Mouse (Mus musculus) hindbrain, embryonic 15.5 days (tissue): Measurements from ENCODE around the gene Gga1. TPM values are rescaled to one million over a fixed set of nuclear protein-coding genes. Genes with fewer than 3 reads are reported as not detected.
A peak's percentile ranks its signal among the peaks of the same experiment; 100 is the strongest.
"Not testable (repeated sequence)": the region's sequence is repeated elsewhere in the genome, so short reads cannot be mapped to it uniquely, and the experiment has no call there.

ENCODE experiments used
- ATAC-seq: fragments of 200-750 bp; cut with Nextera tagmentation; 2 replicates; pipeline ENCODE4 v1.8.0; 2017; ENCODE audit warnings: low read depth, moderate number of reproducible peaks, moderate TSS enrichment; ENCODE audit not compliant: low FRiP score
- H3K27ac ChIP-seq: fragments of 300-500 bp; sonication (generic); replicated peaks from 2 replicates; pipeline ENCODE4 v1.5.1; 2015; ENCODE audit warnings: mild to moderate bottlenecking, inconsistent platforms
- H3K27me3 ChIP-seq: fragments of 300-500 bp; sonication (generic); 2 replicates; pipeline ENCODE4 v1.6.1; 2015; ENCODE audit warnings: control low read depth, inconsistent platforms
- H3K36me3 ChIP-seq: fragments of 300-500 bp; sonication (generic); 2 replicates; pipeline ENCODE4 v1.6.1; 2015; ENCODE audit warnings: control low read depth, inconsistent platforms
- H3K4me1 ChIP-seq: fragments of 300-500 bp; sonication (generic); replicated peaks from 2 replicates; pipeline ENCODE4 v1.6.1; 2015; ENCODE audit warnings: control low read depth, inconsistent platforms
- H3K4me2 ChIP-seq: fragments of 300-500 bp; sonication (generic); 2 replicates; pipeline ENCODE4 v1.6.1; 2015; ENCODE audit warnings: moderate library complexity, mild to moderate bottlenecking, inconsistent platforms
- H3K4me3 ChIP-seq: fragments of 300-500 bp; sonication (generic); 2 replicates; pipeline ENCODE4 v1.5.1; 2015; ENCODE audit warnings: mild to moderate bottlenecking, inconsistent platforms
- H3K9ac ChIP-seq: fragments of 300-500 bp; sonication (generic); 2 replicates; pipeline ENCODE4 v1.6.1; 2015; ENCODE audit warnings: inconsistent platforms
- H3K9me3 ChIP-seq: fragments of 300-500 bp; sonication (generic); 2 replicates; pipeline ENCODE4 v1.6.1; 2016; ENCODE audit warnings: control low read depth, inconsistent platforms
- WGBS: fragments of 180-500 bp; shearing (Covaris S2); methylation state at CpG from one replicate; pipeline ENCODE4 v1.1.7; 2015; 5-methylcytosine and 5-hydroxymethylcytosine counted together
- polyA plus RNA-seq: library from polyadenylated mRNA; unstranded; fragments of >200 nt; fragmentation: Nextera tagmentation; extraction: Ambion mirVana; gene quantifications from 2 replicates; pipeline ENCODE4 v1.2.1, GENCODE M21; 2015

Gga1 gene
- polyA plus RNA-seq, 1 experiment from 2014 or later: 51.9 TPM

GRCm38 (mm10) chr15:78839744-78840143, 37.2 kb upstream of the Gga1 start:
- no peak overlapping the region for H3K4me2 ChIP-seq
- H3K27ac ChIP-seq: 0 out of 2 replicates have a peak overlapping the region, but pooled peaks have one; percentile 10
- no peaks in the 10 kb centered on the region for H3K36me3 ChIP-seq
- WGBS: 4% methylated on average over 2 of the region's 2 CpGs
- no peak overlapping the region for H3K9ac ChIP-seq
- no peak overlapping the region for H3K4me3 ChIP-seq
- peaks cover 56% of the 10 kb centered on the region for H3K4me1 ChIP-seq
- no peaks in the 10 kb centered on the region for H3K9me3 ChIP-seq
- H3K27me3 ChIP-seq: peaks cover 20% of the 10 kb centered on the region
- ATAC-seq: no peak

DNA sequence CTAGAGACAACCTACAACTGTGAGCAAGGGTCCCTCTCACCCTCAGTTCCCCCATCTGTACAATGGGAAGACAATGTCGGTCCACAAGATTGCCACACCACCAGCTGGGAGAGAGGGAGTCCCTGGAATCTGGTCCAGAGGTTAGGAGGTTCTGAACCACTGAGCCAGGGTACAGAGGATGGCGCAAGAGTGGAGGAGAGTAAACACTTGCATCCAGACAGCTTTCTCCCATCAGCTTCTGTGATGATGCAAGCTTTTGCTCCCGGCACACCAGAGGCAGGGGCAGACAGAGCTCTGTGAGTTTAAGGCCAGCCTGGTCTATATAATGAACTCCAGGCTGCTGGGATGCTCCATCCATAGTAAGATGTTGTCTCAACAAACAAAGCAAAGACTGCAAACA, 36.7 kb upstream of the Gga1 start:
- WGBS: 46% methylated on average over 3 of the region's 3 CpGs
- no peaks in the 10 kb centered on the region for H3K9me3 ChIP-seq
- peaks cover 56% of the 10 kb centered on the region for H3K4me1 ChIP-seq
- H3K27ac ChIP-seq: 0 out of 2 replicates have a peak overlapping the region, but pooled peaks have one; percentile 10
- H3K4me2 ChIP-seq: no peak overlapping the region
- no peak overlapping the region for H3K4me3 ChIP-seq
- H3K9ac ChIP-seq: no peak overlapping the region
- no peaks in the 10 kb centered on the region for H3K36me3 ChIP-seq
- peaks cover 22% of the 10 kb centered on the region for H3K27me3 ChIP-seq
- ATAC-seq: no peak

DNA sequence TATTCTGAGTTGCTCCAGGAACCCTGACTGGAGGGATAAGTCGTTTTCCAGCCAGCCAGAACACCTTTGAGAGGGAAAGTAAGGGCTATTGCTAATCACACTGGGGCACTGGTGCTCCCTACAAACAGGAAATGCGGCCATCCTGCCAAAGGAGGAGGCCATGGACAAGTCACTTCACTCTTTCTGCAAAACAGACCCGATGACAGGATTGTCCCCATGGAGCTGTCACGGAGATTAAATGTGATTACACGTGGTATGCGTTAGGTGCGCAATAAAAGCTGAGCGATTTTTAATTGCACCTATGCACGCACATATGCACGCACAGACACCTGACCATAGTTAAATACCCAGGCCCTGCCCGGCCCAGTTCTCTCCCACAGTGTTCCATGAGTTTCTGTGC, 36.2 kb upstream of the Gga1 start:
- no peak overlapping the region for H3K9ac ChIP-seq
- no peaks in the 10 kb centered on the region for H3K36me3 ChIP-seq
- no peak for ATAC-seq
- WGBS: 38% methylated on average over 11 of the region's 11 CpGs
- peaks cover 56% of the 10 kb centered on the region for H3K4me1 ChIP-seq
- H3K4me2 ChIP-seq: no peak overlapping the region
- H3K9me3 ChIP-seq: no peaks in the 10 kb centered on the region
- no peak overlapping the region for H3K27ac ChIP-seq
- peaks cover 22% of the 10 kb centered on the region for H3K27me3 ChIP-seq
- no peak overlapping the region for H3K4me3 ChIP-seq

DNA sequence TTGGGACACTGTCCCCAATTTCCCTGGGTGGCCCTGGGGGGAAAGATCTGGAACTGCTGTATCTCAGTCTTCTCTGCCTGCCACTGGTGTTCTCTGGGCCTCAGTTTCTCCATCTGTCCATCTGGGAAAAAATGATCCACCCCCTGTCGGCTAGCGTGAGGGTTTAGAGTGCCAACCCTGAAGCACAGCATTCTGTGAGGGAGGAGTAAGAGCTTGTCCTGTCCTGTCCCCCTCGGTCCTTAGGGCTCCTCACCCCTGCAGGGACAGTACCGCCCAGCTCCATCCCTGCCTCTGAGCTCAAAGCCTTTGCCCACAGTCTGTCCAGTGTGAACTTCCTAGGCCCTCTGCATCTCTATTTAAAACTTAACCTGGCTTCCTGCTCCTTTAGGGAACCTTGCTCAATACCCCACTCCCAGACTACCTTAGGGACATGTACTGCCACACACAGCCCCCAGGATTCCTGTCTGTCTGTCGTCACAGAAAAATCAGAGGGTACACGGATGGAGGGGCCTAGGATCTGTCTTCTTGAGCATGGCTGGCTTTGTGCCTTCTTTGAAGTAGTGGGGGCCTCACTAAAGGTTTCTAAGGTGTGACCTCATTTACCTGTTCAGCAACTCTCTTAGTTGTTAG, 35.7 kb upstream of the Gga1 start:
- Histone ChIP-seq H3K4me2 (no peak overlapping the region), H3K4me1 (peaks cover 57% of the 10 kb centered on the region), H3K36me3 (no peaks in the 10 kb centered on the region), H3K9ac (no peak overlapping the region), H3K27me3 (peaks cover 22% of the 10 kb centered on the region), H3K27ac (no peak overlapping the region), H3K9me3 (no peaks in the 10 kb centered on the region), H3K4me3 (no peak overlapping the region)
- WGBS: 56% methylated on average over 6 of the region's 6 CpGs
- ATAC-seq: no peak

GRCm38 (mm10) chr15:78842371-78843163, 34.4 kb upstream of the Gga1 start, which contains the start of gene Cdc42ep1:
TSS of gene Cdc42ep1 (plus strand) at chr15:78842624.
- Histone ChIP-seq H3K27ac (peak within 1 kb of the TSS; percentile 72), H3K36me3 (no peaks in the 10 kb centered on the region), H3K4me3 (peak within 1 kb of the TSS; percentile 47), H3K9me3 (no peaks in the 10 kb centered on the region), H3K27me3 (peaks cover 22% of the 10 kb centered on the region), H3K9ac (peak within 1 kb of the TSS; percentile 55), H3K4me1 (peaks cover 55% of the 10 kb centered on the region), H3K4me2 (peak within 1 kb of the TSS; percentile 72)
- WGBS: under 1% methylated on average over 63 of the region's 86 CpGs
- ATAC-seq: peak; percentile 63

- Histone ChIP-seq H3K27ac (0 out of 2 replicates have a peak overlapping the region, but pooled peaks have one; percentile 72), H3K9ac (0 out of 2 replicates have a peak overlapping the region, but pooled peaks have one; percentile 55), H3K4me2 (peak overlapping the region; percentile 72), H3K27me3 (peaks cover 22% of the 10 kb centered on the region), H3K9me3 (no peaks in the 10 kb centered on the region), H3K4me1 (peaks cover 55% of the 10 kb centered on the region), H3K4me3 (peak overlapping the region; percentile 47), H3K36me3 (no peaks in the 10 kb centered on the region)
- ATAC-seq: no peak
- WGBS: 43% methylated on average over 21 of the region's 21 CpGs
Observed at GRCm38 (mm10) chr15:78843581-78844469, 33.2 kb upstream of the Gga1 start.

GRCm38 (mm10) chr15:78844791-78845190, 32.2 kb upstream of the Gga1 start:
- no peak overlapping the region for H3K27ac ChIP-seq
- H3K4me1 ChIP-seq: peaks cover 48% of the 10 kb centered on the region
- no peaks in the 10 kb centered on the region for H3K9me3 ChIP-seq
- H3K27me3 ChIP-seq: peaks cover 22% of the 10 kb centered on the region
- H3K9ac ChIP-seq: 0 out of 2 replicates have a peak overlapping the region, but pooled peaks have one; percentile 3
- peak overlapping the region; percentile 72 for H3K4me2 ChIP-seq
- H3K36me3 ChIP-seq: no peaks in the 10 kb centered on the region
- 27% methylated on average over 9 of the region's 9 CpGs for WGBS
- H3K4me3 ChIP-seq: no peak overlapping the region
- no peak for ATAC-seq

GRCm38 (mm10) chr15:78845321-78845720, 31.7 kb upstream of the Gga1 start:
- Histone ChIP-seq H3K4me3 (no peak overlapping the region), H3K27me3 (peaks cover 22% of the 10 kb centered on the region), H3K36me3 (no peaks in the 10 kb centered on the region), H3K9me3 (no peaks in the 10 kb centered on the region), H3K27ac (0 out of 2 replicates have a peak overlapping the region, but pooled peaks have one; percentile 2), H3K9ac (no peak overlapping the region), H3K4me2 (peak overlapping the region; percentile 72), H3K4me1 (peaks cover 42% of the 10 kb centered on the region)
- 76% methylated on average over 11 of the region's 11 CpGs for WGBS
- no peak for ATAC-seq

DNA sequence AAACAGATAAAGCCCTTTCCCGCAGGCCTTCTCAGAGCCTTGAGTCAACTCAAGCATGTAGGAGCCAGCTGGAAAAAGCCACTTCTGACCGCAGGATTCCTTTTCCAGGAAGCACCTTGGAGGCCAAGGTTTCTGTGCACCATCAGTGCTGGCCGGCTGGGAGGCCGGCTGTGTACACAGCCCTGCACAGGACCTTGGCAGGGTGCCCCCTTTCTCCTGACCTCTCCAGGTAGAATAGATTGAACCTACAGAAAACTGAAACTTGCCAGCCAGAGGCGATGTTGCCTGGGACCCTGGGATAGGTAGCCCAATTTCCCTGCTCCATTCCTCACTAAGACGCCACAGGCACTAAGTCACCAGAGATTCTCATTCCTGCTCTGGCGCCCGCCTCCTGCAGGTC, 31.1 kb upstream of the Gga1 start:
- H3K4me1 ChIP-seq: peaks cover 37% of the 10 kb centered on the region
- ATAC-seq: no peak
- H3K27ac ChIP-seq: no peak overlapping the region
- H3K9me3 ChIP-seq: no peaks in the 10 kb centered on the region
- 81% methylated on average over 8 of the region's 8 CpGs for WGBS
- no peak overlapping the region for H3K9ac ChIP-seq
- peaks cover 22% of the 10 kb centered on the region for H3K27me3 ChIP-seq
- no peaks in the 10 kb centered on the region for H3K36me3 ChIP-seq
- H3K4me2 ChIP-seq: 0 out of 2 replicates have a peak overlapping the region, but pooled peaks have one; percentile 72
- no peak overlapping the region for H3K4me3 ChIP-seq

GRCm38 (mm10) chr15:78846352-78846751, 30.6 kb upstream of the Gga1 start:
- H3K9ac ChIP-seq: no peak overlapping the region
- no peak overlapping the region for H3K4me3 ChIP-seq
- no peaks in the 10 kb centered on the region for H3K9me3 ChIP-seq
- peaks cover 34% of the 10 kb centered on the region for H3K4me1 ChIP-seq
- no peak overlapping the region for H3K4me2 ChIP-seq
- H3K27me3 ChIP-seq: peaks cover 22% of the 10 kb centered on the region
- 69% methylated on average over 8 of the region's 8 CpGs for WGBS
- H3K36me3 ChIP-seq: no peaks in the 10 kb centered on the region
- H3K27ac ChIP-seq: no peak overlapping the region
- ATAC-seq: no peak

- not testable (repeated sequence) for H3K27ac ChIP-seq, H3K9me3 ChIP-seq, H3K4me2 ChIP-seq, H3K36me3 ChIP-seq, H3K4me3 ChIP-seq, ATAC-seq, H3K9ac ChIP-seq
- WGBS: 84% methylated on average over 7 of the region's 7 CpGs
- Histone ChIP-seq H3K4me1 (peaks cover 33% of the 10 kb centered on the region), H3K27me3 (peaks cover 22% of the 10 kb centered on the region)
Observed at GRCm38 (mm10) chr15:78846805-78847204, 30.2 kb upstream of the Gga1 start.
